Mouse (Mus musculus): ENCODE data around the gene Fut11. TPM values are rescaled to one million over a fixed set of nuclear protein-coding genes. Genes with fewer than 3 reads are reported as not detected.

Fut11 gene
- total RNA-seq, 2 experiments from 2014 or later = 2.7 to 4.0 TPM

Small RNA genes within 50 kb of the gene (microRNA-seq; reads per million reads assigned to microRNA genes)
- 0 to 0.74 reads per million in 2 experiments for gene Mir6946 (ENCODE audit: borderline replicate concordance in 2 of 2)

Other genes starting within 250 kb of the Fut11 start
- under 1 TPM; 0.24 to 0.28 TPM for gene Cfap70, start 242.7 kb upstream of the Fut11 start, total RNA-seq (2021)
- 10 to 100 TPM; 22.0 to 27.4 TPM for gene Anxa7, start 214.8 kb upstream of the Fut11 start, total RNA-seq (2021)
- gene Mss51, start 198.1 kb upstream of the Fut11 start, total RNA-seq (2021) = 10 to 100 TPM in 1 of 2 experiments, 1 to 10 TPM in 1; 3.2 to 27.2 TPM
- gene Ppp3cb, start 148.4 kb upstream of the Fut11 start, total RNA-seq (2021) = 100 to 1,000 TPM; 114 to 140 TPM
- 1 to 10 TPM; 3.8 to 5.1 TPM for gene Usp54, start 53.9 kb upstream of the Fut11 start, total RNA-seq (2021)
- 1,000 to 10,000 TPM; 2,514 to 2,966 TPM for gene Myoz1, start 38.4 kb upstream of the Fut11 start, total RNA-seq (2021)
- 100 to 1,000 TPM; 135 to 192 TPM for gene Synpo2l, start 26.6 kb upstream of the Fut11 start, total RNA-seq (2021)
- 10 to 100 TPM; 65.0 to 68.8 TPM for gene Sec24c, start 20.7 kb upstream of the Fut11 start, total RNA-seq (2021)
- 100 to 1,000 TPM; 110 to 119 TPM for gene Chchd1, start 8.0 kb downstream of the Fut11 start, total RNA-seq (2021)
- gene Zswim8, start 12.6 kb downstream of the Fut11 start, total RNA-seq (2021) = 10 to 100 TPM; 33.0 to 33.6 TPM
- gene Ndst2, start 39.6 kb downstream of the Fut11 start, total RNA-seq (2021) = 1 to 10 TPM; 6.0 to 6.6 TPM
- 100 to 1,000 TPM; 149 to 190 TPM for gene Camk2g, start 99.1 kb downstream of the Fut11 start, total RNA-seq (2021)
- 10 to 100 TPM; 19.1 to 19.6 TPM for gene Plau, start 141.7 kb downstream of the Fut11 start, total RNA-seq (2021)
- 10 to 100 TPM; 78.4 to 94.0 TPM for gene Vcl, start 234.4 kb downstream of the Fut11 start, total RNA-seq (2021)

All from gastrocnemius, postnatal 25 days (tissue).